Mouse (Mus musculus): ENCODE results near the gene Ccdc146. TPM values are rescaled to one million over a fixed set of nuclear protein-coding genes. Genes with fewer than 3 reads are reported as not detected.
A peak's percentile ranks its signal among the peaks of the same experiment; 100 is the strongest.
"Not testable (repeated sequence)": the region's sequence is repeated elsewhere in the genome, so short reads cannot be mapped to it uniquely, and the experiment has no call there.

The Ccdc146 gene
- total RNA-seq, 2 experiments from 2014 or later: 2.7 to 3.4 TPM

GRCm38 (mm10) chr5:21342265-21342664 lies 82.2 kb downstream of the Ccdc146 start:
- intact Hi-C loops (cut with DNase I); DNase-seq: not testable (repeated sequence)

- intact Hi-C loops (cut with DNase I): loop anchor here (5.0 kb wide), 1 partner anchor 40 kb away; the partner anchor contains the start of gene Fgl2
- DNase-seq: no peak
Measured at GRCm38 (mm10) chr5:21332119-21332518, 92.4 kb downstream of the Ccdc146 start.

- DNase-seq: peak; percentile 66 to 69
- intact Hi-C loops (cut with DNase I): loop anchor here (5.0 kb wide), 1 partner anchor 41 kb away; the partner anchor contains the start of gene Fgl2
Measured at GRCm38 (mm10) chr5:21331656-21332055, 92.8 kb downstream of the Ccdc146 start.

- peak; percentile 63 to 65 for DNase-seq
- intact Hi-C loops (cut with DNase I): loop anchor here (5.0 to 10.0 kb wide), 2 partner anchors 42 to 315 kb away; partner anchors contain the start of genes Armc10, Fbxl13 and Fgl2
Measured at GRCm38 (mm10) chr5:21329672-21330665, 94.5 kb downstream of the Ccdc146 start.

GRCm38 (mm10) chr5:21328560-21328959 lies 95.9 kb downstream of the Ccdc146 start:
- intact Hi-C loops (cut with DNase I): loop anchor here (10.0 kb wide), 1 partner anchor 316 kb away; the partner anchor contains the start of genes Armc10 and Fbxl13
- peak; percentile 20 to 24 for DNase-seq

GRCm38 (mm10) chr5:21326494-21326893 lies 98.0 kb downstream of the Ccdc146 start:
- intact Hi-C loops (cut with DNase I): loop anchor here (2.0 to 10.0 kb wide), 2 partner anchors 96 to 318 kb away; partner anchors contain the start of genes Armc10 and Fbxl13
- DNase-seq: peak; percentile 76 to 78

- intact Hi-C loops (cut with DNase I): loop anchor here (10.0 kb wide), 1 partner anchor 325 kb away; the partner anchor contains the start of genes Armc10 and Fbxl13
- no peak for DNase-seq
Measured at GRCm38 (mm10) chr5:21320138-21320537, 104.3 kb downstream of the Ccdc146 start.

GRCm38 (mm10) chr5:21314696-21315095 lies 109.8 kb downstream of the Ccdc146 start:
- no peak for DNase-seq
- intact Hi-C loops (cut with DNase I): no loop called here

- intact Hi-C loops (cut with DNase I): no loop called here
- DNase-seq: no peak
Measured at GRCm38 (mm10) chr5:21307165-21307564, 117.3 kb downstream of the Ccdc146 start.

- DNase-seq: peak in 1 of 2 experiments; percentile 34
- intact Hi-C loops (cut with DNase I): no loop called here
Measured at GRCm38 (mm10) chr5:21301011-21301410, 123.5 kb downstream of the Ccdc146 start.

- intact Hi-C loops (cut with DNase I): no loop called here
- DNase-seq: no peak
Measured at GRCm38 (mm10) chr5:21300058-21300457, 124.4 kb downstream of the Ccdc146 start.

GRCm38 (mm10) chr5:21299076-21299755 lies 125.3 kb downstream of the Ccdc146 start:
- intact Hi-C loops (cut with DNase I): no loop called here
- DNase-seq: no peak

- DNase-seq: no peak
- intact Hi-C loops (cut with DNase I): no loop called here
Measured at GRCm38 (mm10) chr5:21295683-21296082, 128.8 kb downstream of the Ccdc146 start.

- intact Hi-C loops (cut with DNase I): no loop called here
- DNase-seq: no peak
Measured at GRCm38 (mm10) chr5:21290594-21290993, 133.9 kb downstream of the Ccdc146 start.

- DNase-seq: no peak
Measured at GRCm38 (mm10) chr5:21288658-21289435, 135.6 kb downstream of the Ccdc146 start.

GRCm38 (mm10) chr5:21283356-21284062 lies 141.0 kb downstream of the Ccdc146 start:
- DNase-seq: peak; percentile 53 to 63
- intact Hi-C loops (cut with DNase I): no loop called here

More at GRCm38 (mm10) chr5:21288658-21289435, 135.6 kb downstream of the Ccdc146 start:
- intact Hi-C loops (cut with DNase I): no loop called here

GRCm38 (mm10) chr5:21277685-21278084 lies 146.8 kb downstream of the Ccdc146 start:
- intact Hi-C loops (cut with DNase I): loop anchor here (2.0 kb wide), 2 partner anchors 47 to 143 kb away; no protein-coding TSS in a partner anchor
- DNase-seq: not testable (repeated sequence)

- intact Hi-C loops (cut with DNase I): no loop called here
- DNase-seq: no peak
Measured at GRCm38 (mm10) chr5:21271386-21272354, 152.8 kb downstream of the Ccdc146 start.

Data from heart, postnatal 10 days (tissue).